Mouse (Mus musculus): ENCODE measurements around the gene Slc7a6os. TPM values are rescaled to one million over a fixed set of nuclear protein-coding genes. Genes with fewer than 3 reads are reported as not detected.
A peak's percentile ranks its signal among the peaks of the same experiment; 100 is the strongest.

Gene Slc7a6os
- polyA plus RNA-seq, 1 experiment from 2014 or later, result 40.8 TPM

- Histone ChIP-seq H3K9me3 (ENCODE audit: control insufficient read depth, low read length) (no peaks in the 10 kb centered on the region), H3K4me1 (ENCODE audit: control insufficient read depth, insufficient read depth, low read length) (peaks cover 14% of the 10 kb centered on the region; the same call in 1 of the 2 replicates), H3K4me2 (replicated peaks; ENCODE audit: low read depth, low read length) (peak overlapping the region; percentile 92), H3K4me3 (ENCODE audit: low read length) (peak overlapping the region; percentile 80), H3K27ac (ENCODE audit: low read depth, low read length) (peak overlapping the region; percentile 69), H3K36me3 (ENCODE audit: control insufficient read depth, insufficient read depth, low read length) (0 out of 2 replicates have a peak, but pooled peaks cover 3% of the 10 kb centered on the region), H3K9ac (ENCODE audit: low read depth, low read length) (peak overlapping the region; percentile 81), H3K27me3 (ENCODE audit: control insufficient read depth, insufficient read depth, low read length) (no peaks in the 10 kb centered on the region)
- under 1% methylated on average over 54 of the region's 54 CpGs for WGBS
- ATAC-seq (ENCODE audit: low FRiP score, low TSS enrichment), result peak; percentile 53
These were observed 41.5 kb downstream of the Slc7a6os start for GRCm38 (mm10) chr8:106169017-106169933.

- no peaks in the 10 kb centered on the region for H3K9me3 ChIP-seq (ENCODE audit: control insufficient read depth, low read length)
- H3K4me2 ChIP-seq (replicated peaks; ENCODE audit: low read depth, low read length), result peak within 1 kb of the TSS; percentile 92
- peaks cover 14% of the 10 kb centered on the region; the same call in 1 of the 2 replicates for H3K4me1 ChIP-seq (ENCODE audit: control insufficient read depth, insufficient read depth, low read length)
- ATAC-seq (ENCODE audit: low FRiP score, low TSS enrichment), result peak; percentile 85
- no peaks in the 10 kb centered on the region for H3K27me3 ChIP-seq (ENCODE audit: control insufficient read depth, insufficient read depth, low read length)
- WGBS, result under 1% methylated on average over 54 of the region's 59 CpGs
- peak within 1 kb of the TSS; percentile 81 for H3K9ac ChIP-seq (ENCODE audit: low read depth, low read length)
- H3K4me3 ChIP-seq (ENCODE audit: low read length), result peak within 1 kb of the TSS; percentile 80
- H3K36me3 ChIP-seq (ENCODE audit: control insufficient read depth, insufficient read depth, low read length), result peaks cover 8% of the 10 kb centered on the region; the same call in 1 of the 2 replicates
- peak within 1 kb of the TSS; percentile 69 for H3K27ac ChIP-seq (ENCODE audit: low read depth, low read length)
These were observed 42.2 kb downstream of the Slc7a6os start, which contains the start of gene Slc7a6 for GRCm38 (mm10) chr8:106168356-106169016. Gene Slc7a6 (plus strand): TSS chr8:106168857.

- no peak overlapping the region for H3K27ac ChIP-seq (ENCODE audit: low read depth, low read length)
- 50% methylated on average over 4 of the region's 4 CpGs for WGBS
- ATAC-seq (ENCODE audit: low FRiP score, low TSS enrichment), result no peak
These were observed 45.3 kb downstream of the Slc7a6os start for GRCm38 (mm10) chr8:106165460-106165859.

GRCm38 (mm10) chr8:106163251-106163650 is 47.5 kb downstream of the Slc7a6os start:
- 90% methylated on average over 9 of the region's 9 CpGs for WGBS
- peaks cover 5% of the 10 kb centered on the region; the same call in 1 of the 2 replicates for H3K4me1 ChIP-seq (ENCODE audit: control insufficient read depth, insufficient read depth, low read length)
- no peaks in the 10 kb centered on the region for H3K9me3 ChIP-seq (ENCODE audit: control insufficient read depth, low read length)
- peaks cover 18% of the 10 kb centered on the region; the same call in 1 of the 2 replicates for H3K36me3 ChIP-seq (ENCODE audit: control insufficient read depth, insufficient read depth, low read length)
- H3K9ac ChIP-seq (ENCODE audit: low read depth, low read length), result no peak overlapping the region
- no peaks in the 10 kb centered on the region for H3K27me3 ChIP-seq (ENCODE audit: control insufficient read depth, insufficient read depth, low read length)
- H3K4me2 ChIP-seq (replicated peaks; ENCODE audit: low read depth, low read length), result no peak overlapping the region
- H3K4me3 ChIP-seq (ENCODE audit: low read length), result no peak overlapping the region
- no peak overlapping the region for H3K27ac ChIP-seq (ENCODE audit: low read depth, low read length)
- ATAC-seq (ENCODE audit: low FRiP score, low TSS enrichment), result no peak

More at GRCm38 (mm10) chr8:106165460-106165859, 45.3 kb downstream of the Slc7a6os start:
- Histone ChIP-seq H3K36me3 (ENCODE audit: control insufficient read depth, insufficient read depth, low read length) (peaks cover 18% of the 10 kb centered on the region; the same call in 1 of the 2 replicates), H3K4me3 (ENCODE audit: low read length) (no peak overlapping the region), H3K4me1 (ENCODE audit: control insufficient read depth, insufficient read depth, low read length) (peaks cover 14% of the 10 kb centered on the region; the same call in 1 of the 2 replicates), H3K4me2 (replicated peaks; ENCODE audit: low read depth, low read length) (no peak overlapping the region), H3K27me3 (ENCODE audit: control insufficient read depth, insufficient read depth, low read length) (no peaks in the 10 kb centered on the region), H3K9ac (ENCODE audit: low read depth, low read length) (no peak overlapping the region), H3K9me3 (ENCODE audit: control insufficient read depth, low read length) (no peaks in the 10 kb centered on the region)

DNA sequence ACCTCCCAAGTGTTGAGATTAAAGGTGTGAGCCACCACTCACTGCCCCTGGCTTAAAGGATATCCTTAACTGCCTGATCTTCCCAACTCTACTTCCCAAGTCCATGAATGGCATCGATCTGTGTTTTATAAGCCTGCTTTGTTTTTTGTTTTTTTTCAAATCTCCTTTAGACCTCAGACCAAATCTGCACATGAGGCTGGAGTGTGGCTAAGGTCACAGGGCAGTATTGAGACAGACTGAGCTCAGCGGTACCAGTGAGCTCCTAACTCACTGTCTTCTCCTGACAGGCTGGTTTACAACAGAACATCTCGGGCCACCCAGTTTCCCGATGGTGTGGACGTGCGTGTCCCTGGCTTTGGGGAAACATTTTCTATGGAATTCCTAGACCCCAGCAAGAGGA is 50.9 kb downstream of the Slc7a6os start:
- Histone ChIP-seq H3K9me3 (ENCODE audit: control insufficient read depth, low read length) (no peaks in the 10 kb centered on the region), H3K4me2 (replicated peaks; ENCODE audit: low read depth, low read length) (no peak overlapping the region)

DNA sequence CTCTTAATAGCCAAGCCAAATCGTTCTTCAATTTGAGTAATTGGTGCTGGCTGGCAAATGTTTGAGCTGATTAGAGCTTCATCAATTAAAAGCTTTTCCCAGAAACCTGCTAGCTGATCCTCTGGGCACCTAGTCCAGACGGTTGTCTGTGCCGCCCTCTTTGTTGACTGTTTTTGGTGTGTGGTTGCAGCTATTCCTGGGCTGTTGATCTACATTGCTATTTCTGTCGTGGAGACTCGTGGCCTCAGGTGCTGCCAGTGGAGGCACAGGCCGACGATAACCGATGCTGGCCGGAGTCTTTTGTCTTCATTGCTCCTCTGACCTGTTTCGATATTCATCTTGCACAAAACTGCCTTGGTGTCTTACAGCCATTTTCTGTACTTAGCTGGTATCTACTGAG is 52.4 kb downstream of the Slc7a6os start:
- H3K27me3 ChIP-seq (ENCODE audit: control insufficient read depth, insufficient read depth, low read length), result no peaks in the 10 kb centered on the region
- no peaks in the 10 kb centered on the region for H3K9me3 ChIP-seq (ENCODE audit: control insufficient read depth, low read length)
- 90% methylated on average over 10 of the region's 10 CpGs for WGBS
- H3K27ac ChIP-seq (ENCODE audit: low read depth, low read length), result no peak overlapping the region
- H3K9ac ChIP-seq (ENCODE audit: low read depth, low read length), result no peak overlapping the region
- no peak for ATAC-seq (ENCODE audit: low FRiP score, low TSS enrichment)
- no peak overlapping the region for H3K4me2 ChIP-seq (replicated peaks; ENCODE audit: low read depth, low read length)
- H3K4me1 ChIP-seq (ENCODE audit: control insufficient read depth, insufficient read depth, low read length), result no peaks in the 10 kb centered on the region
- peaks cover 16% of the 10 kb centered on the region; the same call in 1 of the 2 replicates for H3K36me3 ChIP-seq (ENCODE audit: control insufficient read depth, insufficient read depth, low read length)
- H3K4me3 ChIP-seq (ENCODE audit: low read length), result no peak overlapping the region

More for the DNA sequence above, 50.9 kb downstream of the Slc7a6os start:
- H3K4me3 ChIP-seq (ENCODE audit: low read length), result no peak overlapping the region
- 90% methylated on average over 6 of the region's 6 CpGs for WGBS
- ATAC-seq (ENCODE audit: low FRiP score, low TSS enrichment), result no peak
- H3K27me3 ChIP-seq (ENCODE audit: control insufficient read depth, insufficient read depth, low read length), result no peaks in the 10 kb centered on the region
- H3K4me1 ChIP-seq (ENCODE audit: control insufficient read depth, insufficient read depth, low read length), result no peaks in the 10 kb centered on the region
- no peak overlapping the region for H3K27ac ChIP-seq (ENCODE audit: low read depth, low read length)
- H3K36me3 ChIP-seq (ENCODE audit: control insufficient read depth, insufficient read depth, low read length), result peaks cover 19% of the 10 kb centered on the region; the same call in 1 of the 2 replicates
- H3K9ac ChIP-seq (ENCODE audit: low read depth, low read length), result no peak overlapping the region

- no peak for ATAC-seq (ENCODE audit: low FRiP score, low TSS enrichment)
- H3K9ac ChIP-seq (ENCODE audit: low read depth, low read length), result no peak overlapping the region
- 89% methylated on average over 1 of the region's 1 CpGs for WGBS
- H3K4me1 ChIP-seq (ENCODE audit: control insufficient read depth, insufficient read depth, low read length), result no peaks in the 10 kb centered on the region
- no peaks in the 10 kb centered on the region for H3K27me3 ChIP-seq (ENCODE audit: control insufficient read depth, insufficient read depth, low read length)
- no peaks in the 10 kb centered on the region for H3K9me3 ChIP-seq (ENCODE audit: control insufficient read depth, low read length)
- peaks cover 10% of the 10 kb centered on the region; the same call in 1 of the 2 replicates for H3K36me3 ChIP-seq (ENCODE audit: control insufficient read depth, insufficient read depth, low read length)
- H3K4me2 ChIP-seq (replicated peaks; ENCODE audit: low read depth, low read length), result no peak overlapping the region
- no peak overlapping the region for H3K4me3 ChIP-seq (ENCODE audit: low read length)
- no peak overlapping the region for H3K27ac ChIP-seq (ENCODE audit: low read depth, low read length)
These were observed 53.3 kb downstream of the Slc7a6os start for GRCm38 (mm10) chr8:106157419-106157818.

DNA sequence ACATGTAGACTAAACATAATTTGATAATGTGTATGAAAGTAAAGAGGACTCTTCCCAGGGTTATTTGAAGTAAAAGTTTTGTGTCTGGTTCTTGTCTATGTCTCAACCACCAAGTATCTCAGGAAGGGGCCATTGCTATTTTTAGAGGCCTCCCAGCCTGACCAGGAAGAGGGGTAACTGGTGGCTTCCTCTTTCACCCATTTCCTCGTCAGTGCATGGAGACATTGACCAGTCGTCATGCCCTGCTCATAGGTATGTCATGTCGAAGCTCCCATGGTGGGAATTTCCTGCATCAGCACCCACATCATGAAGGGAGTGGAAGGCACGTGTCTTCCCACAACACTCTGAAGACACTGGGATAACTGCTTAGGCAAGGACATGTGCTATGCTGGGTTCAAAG is 57.9 kb downstream of the Slc7a6os start:
- 79% methylated on average over 4 of the region's 4 CpGs for WGBS

More for the DNA sequence above, 57.9 kb downstream of the Slc7a6os start:
- ATAC-seq (ENCODE audit: low FRiP score, low TSS enrichment), result no peak
- Histone ChIP-seq H3K27ac (ENCODE audit: low read depth, low read length) (no peak overlapping the region), H3K27me3 (ENCODE audit: control insufficient read depth, insufficient read depth, low read length) (no peaks in the 10 kb centered on the region), H3K9ac (ENCODE audit: low read depth, low read length) (no peak overlapping the region), H3K4me1 (ENCODE audit: control insufficient read depth, insufficient read depth, low read length) (peaks cover 6% of the 10 kb centered on the region), H3K36me3 (ENCODE audit: control insufficient read depth, insufficient read depth, low read length) (peaks cover 7% of the 10 kb centered on the region; the same call in 1 of the 2 replicates), H3K4me2 (replicated peaks; ENCODE audit: low read depth, low read length) (no peak overlapping the region), H3K4me3 (ENCODE audit: low read length) (no peak overlapping the region), H3K9me3 (ENCODE audit: control insufficient read depth, low read length) (no peaks in the 10 kb centered on the region)
